Mouse (Mus musculus) lung, embryonic 14.5 days (tissue): ENCODE data around the gene Gm47996. TPM values are rescaled to one million over a fixed set of nuclear protein-coding genes. Genes with fewer than 3 reads are reported as not detected.
"Not testable (repeated sequence)": the region's sequence is repeated elsewhere in the genome, so short reads cannot be mapped to it uniquely, and the experiment has no call there.

Experiments
- ATAC-seq: fragments of 200-750 bp; cut with Nextera tagmentation; 2 replicates; pipeline ENCODE4 v1.8.0; 2017; ENCODE audit warnings: mild to moderate bottlenecking, moderate TSS enrichment, moderate library complexity; ENCODE audit not compliant: insufficient read depth
- DNase-seq: peaks from one replicate; pipeline ENCODE4 v3.0.0-alpha.2; 2015
- H3K27ac ChIP-seq: fragments of 300-500 bp; sonication (generic); 2 replicates; pipeline ENCODE4 v1.5.1; 2014; ENCODE audit warnings: low read depth, mild to moderate bottlenecking, moderate library complexity
- H3K27me3 ChIP-seq: fragments of 300-500 bp; sonication (generic); 2 replicates; pipeline ENCODE4 v1.6.1; 2014; ENCODE audit warnings: low read length, control low read depth; ENCODE audit not compliant: insufficient read depth
- H3K36me3 ChIP-seq: fragments of 300-500 bp; sonication (generic); 2 replicates; pipeline ENCODE4 v1.6.1; 2014; ENCODE audit warnings: control low read depth; ENCODE audit not compliant: insufficient read depth
- H3K4me1 ChIP-seq: fragments of 300-500 bp; sonication (generic); 2 replicates; pipeline ENCODE4 v1.6.1; 2014; ENCODE audit warnings: antibody characterized with exemption, control low read depth; ENCODE audit not compliant: insufficient read depth
- H3K4me2 ChIP-seq: fragments of 300-500 bp; sonication (generic); 2 replicates; pipeline ENCODE4 v1.6.1; 2014; ENCODE audit warnings: mild to moderate bottlenecking
- H3K4me3 ChIP-seq: fragments of 300-500 bp; sonication (generic); 2 replicates; pipeline ENCODE4 v1.5.1; 2014; ENCODE audit warnings: low read depth, low read length
- H3K9ac ChIP-seq: fragments of 300-500 bp; sonication (generic); 2 replicates; pipeline ENCODE4 v1.6.1; 2014
- H3K9me3 ChIP-seq: fragments of 300-500 bp; sonication (generic); 2 replicates; pipeline ENCODE4 v1.6.1; 2016; ENCODE audit warnings: low read depth, low read length, control low read depth
- WGBS: fragments of 180-500 bp; shearing (Covaris S2); extraction: QIAGEN DNeasy Blood & Tissue Kit; methylation state at CpG from one replicate; pipeline ENCODE4 v1.1.7; 2014; 5-methylcytosine and 5-hydroxymethylcytosine counted together
- polyA plus RNA-seq: library from polyadenylated mRNA; unstranded; fragments of >200 nt; fragmentation: Nextera tagmentation; extraction: Ambion mirVana; gene quantifications from 2 replicates; pipeline ENCODE4 v1.2.1, GENCODE M21; 2014

The Gm47996 gene
- polyA plus RNA-seq, 1 experiment from 2014 or later, result not detected

- H3K4me1 ChIP-seq, result not testable (repeated sequence)
Observed at GRCm38 (mm10) chr1:151196690-151197089, 13.2 kb upstream of the Gm47996 start.

GRCm38 (mm10) chr1:151198120-151198519 is 11.8 kb upstream of the Gm47996 start, which contains the start of gene Gm47995:
Gene Gm47995 (plus strand): TSS chr1:151198448.
- ATAC-seq, H3K9ac ChIP-seq, H3K4me2 ChIP-seq, DNase-seq, H3K27me3 ChIP-seq, H3K4me3 ChIP-seq, H3K4me1 ChIP-seq, H3K27ac ChIP-seq, H3K36me3 ChIP-seq, H3K9me3 ChIP-seq: not testable (repeated sequence)
- 100% methylated on average over 2 of the region's 4 CpGs for WGBS

More at GRCm38 (mm10) chr1:151196690-151197089, 13.2 kb upstream of the Gm47996 start:
- not testable (repeated sequence) for H3K27ac ChIP-seq, H3K9ac ChIP-seq, H3K27me3 ChIP-seq, H3K4me3 ChIP-seq, DNase-seq, H3K9me3 ChIP-seq, ATAC-seq, H3K36me3 ChIP-seq, H3K4me2 ChIP-seq
- 62% methylated on average over 3 of the region's 3 CpGs for WGBS

- not testable (repeated sequence) for H3K4me3 ChIP-seq, H3K9ac ChIP-seq, DNase-seq, ATAC-seq, H3K36me3 ChIP-seq, H3K9me3 ChIP-seq, H3K4me2 ChIP-seq, H3K27me3 ChIP-seq, H3K27ac ChIP-seq, H3K4me1 ChIP-seq
Observed at GRCm38 (mm10) chr1:151200620-151201019, 9.3 kb upstream of the Gm47996 start.

DNA sequence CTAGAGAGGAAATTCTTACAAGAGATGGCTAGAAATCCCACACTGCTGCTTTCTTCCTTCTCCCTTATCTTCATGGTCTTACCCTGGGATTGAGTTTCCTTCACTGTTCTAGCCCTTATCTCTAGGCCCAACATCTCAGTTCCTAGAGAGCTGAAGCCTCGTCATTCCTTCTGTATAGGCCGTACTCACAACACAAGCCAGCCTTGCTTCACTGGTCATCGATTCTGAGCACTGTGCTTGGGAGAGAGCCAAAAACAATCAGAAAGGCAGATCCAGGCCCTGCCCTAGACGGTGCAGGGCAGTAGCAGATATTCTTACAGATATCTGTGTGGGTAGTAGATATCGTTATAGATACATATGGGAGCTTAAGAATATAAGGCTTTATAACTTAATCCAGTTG is 7.2 kb upstream of the Gm47996 start:
- not testable (repeated sequence) for H3K4me3 ChIP-seq, ATAC-seq, H3K9me3 ChIP-seq, H3K9ac ChIP-seq, H3K4me2 ChIP-seq, H3K27me3 ChIP-seq, H3K36me3 ChIP-seq, H3K4me1 ChIP-seq, H3K27ac ChIP-seq, DNase-seq
- 57% methylated on average over 3 of the region's 5 CpGs for WGBS

GRCm38 (mm10) chr1:151203818-151204217 is 6.1 kb upstream of the Gm47996 start, which contains the start of gene 3110040M04Rik:
Gene 3110040M04Rik (plus strand): TSS chr1:151204121.
- not testable (repeated sequence) for ATAC-seq, H3K27ac ChIP-seq, H3K36me3 ChIP-seq, H3K9ac ChIP-seq, H3K4me1 ChIP-seq, H3K9me3 ChIP-seq, H3K27me3 ChIP-seq, DNase-seq, H3K4me2 ChIP-seq, H3K4me3 ChIP-seq
- WGBS, result no CpG with 5 or more reads among the region's 6 CpGs

GRCm38 (mm10) chr1:151208493-151208892 is 1.4 kb upstream of the Gm47996 start:
- not testable (repeated sequence) for ATAC-seq

DNA sequence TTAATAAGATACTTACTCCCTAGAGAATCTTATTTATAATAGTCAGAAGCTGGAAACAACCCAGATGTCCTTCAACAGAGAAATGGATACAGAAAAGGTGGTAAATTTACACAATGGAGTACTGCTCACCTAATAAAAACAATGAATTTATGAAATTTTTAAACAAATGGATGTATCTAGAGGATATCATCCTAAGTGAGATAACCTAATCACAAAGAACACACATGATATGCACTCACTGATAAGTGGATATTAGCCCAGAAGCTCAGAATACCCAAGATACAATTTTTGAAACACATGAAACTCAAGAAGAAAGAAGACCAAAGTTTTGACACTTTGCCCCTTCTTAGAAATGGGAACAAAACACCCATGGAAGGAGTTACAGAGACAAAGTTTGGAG is 987 bp upstream of the Gm47996 start:
- not testable (repeated sequence) for ATAC-seq, H3K9ac ChIP-seq, H3K4me1 ChIP-seq, H3K4me3 ChIP-seq, H3K27ac ChIP-seq, DNase-seq, H3K9me3 ChIP-seq, H3K36me3 ChIP-seq, H3K4me2 ChIP-seq, H3K27me3 ChIP-seq

More at GRCm38 (mm10) chr1:151208493-151208892, 1.4 kb upstream of the Gm47996 start:
- not testable (repeated sequence) for H3K27ac ChIP-seq, H3K36me3 ChIP-seq, H3K9ac ChIP-seq, DNase-seq, H3K4me1 ChIP-seq, H3K9me3 ChIP-seq, H3K27me3 ChIP-seq, H3K4me3 ChIP-seq, H3K4me2 ChIP-seq
- 56% methylated on average over 3 of the region's 5 CpGs for WGBS

DNA sequence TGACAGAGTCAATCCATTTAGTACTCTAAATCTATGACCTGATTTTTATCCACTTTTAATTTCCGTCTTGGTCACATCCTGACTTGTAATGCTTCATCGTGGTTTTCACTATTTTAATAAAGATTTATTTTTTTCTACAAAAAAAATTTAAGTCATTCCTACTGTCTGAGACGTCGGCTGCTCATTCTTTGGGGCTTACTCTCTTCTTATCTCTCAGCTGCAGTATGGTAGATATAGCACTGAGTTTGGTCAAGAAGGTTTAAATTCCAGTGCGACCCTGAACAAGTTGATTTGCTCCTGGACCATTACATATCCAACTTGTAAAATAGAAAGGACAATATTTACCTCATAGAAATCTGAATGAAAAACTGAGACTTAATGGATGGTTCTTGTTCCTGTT is 1.7 kb downstream of the Gm47996 start:
- 82% methylated on average over 5 of the region's 5 CpGs for WGBS
- not testable (repeated sequence) for H3K36me3 ChIP-seq, H3K4me3 ChIP-seq

More for the DNA sequence above, 1.7 kb downstream of the Gm47996 start:
- not testable (repeated sequence) for H3K27ac ChIP-seq, DNase-seq, H3K27me3 ChIP-seq, H3K9me3 ChIP-seq, H3K4me1 ChIP-seq, ATAC-seq, H3K4me2 ChIP-seq, H3K9ac ChIP-seq
